Mouse (Mus musculus): ENCODE data around the gene Utp18.

Utp18 gene

DNA sequence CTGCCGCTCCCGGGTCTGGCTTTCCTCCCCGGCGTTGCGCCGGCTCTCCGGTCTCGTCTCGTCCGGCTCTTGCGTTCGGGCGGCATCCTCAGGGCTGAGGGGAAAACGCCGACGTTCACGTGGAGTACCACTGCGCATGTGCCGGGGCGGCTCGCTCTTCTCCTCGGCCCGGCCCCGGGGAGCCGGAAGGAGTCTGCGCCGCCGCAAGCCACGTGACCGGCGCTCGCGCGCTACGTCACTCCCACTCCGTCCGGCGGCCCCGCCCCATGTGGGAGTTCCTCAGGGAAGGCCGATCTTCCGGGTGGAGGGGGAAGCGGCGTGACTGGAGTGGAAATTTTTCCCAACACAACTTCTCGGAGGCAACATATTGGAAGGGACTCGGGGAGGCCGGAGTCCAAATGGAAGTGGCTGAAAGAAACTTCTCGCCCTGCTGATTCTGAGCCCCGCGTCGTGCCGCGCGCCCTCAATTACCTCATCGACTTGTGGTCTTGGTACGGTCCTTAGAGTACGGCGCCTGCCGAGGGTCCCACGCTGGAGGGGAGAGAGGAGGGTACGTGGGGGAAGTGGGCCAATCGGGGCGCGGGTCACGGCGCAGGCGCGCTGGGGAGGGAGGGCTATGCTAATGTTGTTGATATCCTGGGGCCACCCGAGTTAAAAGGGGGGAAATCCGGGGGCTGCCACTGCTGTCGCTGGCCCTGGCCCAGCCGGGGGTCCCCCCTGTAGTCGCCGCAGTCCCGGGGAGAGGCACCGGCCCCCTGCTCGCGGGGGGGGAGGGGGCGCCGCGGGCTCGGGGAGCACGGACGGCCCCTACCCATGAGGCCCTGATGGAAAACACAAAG is at the start of gene Utp18, which contains the start of gene Mbtd1:
Utp18 (minus strand) TSS at position 195 of the 839 bp plus-strand sequence.
Mbtd1 (plus strand) TSS at position 281 of the 839 bp plus-strand sequence.
- CTCF ChIA-PET = interaction anchor here (0.5 kb wide), 1 partner anchor 36 kb away, joined by 3 read pairs; no protein-coding TSS in a partner anchor

DNA sequence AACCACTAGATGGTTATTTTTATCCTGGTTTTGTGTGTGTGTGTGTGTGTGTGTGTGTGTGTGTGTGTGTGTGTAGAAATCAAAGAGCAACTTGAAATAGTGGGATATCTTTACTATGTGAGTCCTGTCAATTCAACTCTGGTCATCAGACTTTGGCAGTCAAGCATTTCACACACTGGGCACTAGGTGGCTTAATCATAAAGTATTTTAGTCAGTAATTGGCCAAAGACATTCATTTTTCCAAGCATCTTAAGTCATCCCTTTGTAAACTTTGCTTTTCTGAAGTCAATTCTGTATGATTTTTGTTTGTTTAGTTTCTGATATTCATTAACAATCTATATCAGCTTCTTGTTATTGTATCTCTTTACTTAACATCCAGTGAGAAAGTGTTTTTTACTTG is 43.5 kb upstream of the Utp18 start:
- CTCF ChIA-PET = interaction anchor here (1.0 kb wide), 1 partner anchor 15 kb away, joined by 4 read pairs; no protein-coding TSS in a partner anchor

DNA sequence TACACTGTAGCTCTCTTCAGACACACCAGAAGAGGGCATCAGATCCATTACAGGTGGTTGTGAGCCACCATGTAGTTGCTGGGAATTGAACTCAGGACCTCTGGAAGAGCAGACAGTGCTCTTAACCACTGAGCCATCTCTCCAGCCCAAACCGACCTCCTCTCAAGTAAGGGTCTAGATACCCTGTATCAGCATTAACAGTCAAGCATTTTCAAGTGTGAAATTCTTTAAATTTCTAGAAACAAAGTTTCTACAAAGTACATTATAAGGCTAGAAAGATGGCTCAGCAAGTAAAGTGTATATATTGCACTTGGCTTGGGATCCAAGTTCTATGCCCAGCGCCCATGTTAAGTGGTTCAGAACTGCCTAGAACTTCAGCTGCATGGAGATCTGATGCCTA is 29.5 kb upstream of the Utp18 start:
- CTCF ChIA-PET = interaction anchor here (0.6 to 0.7 kb wide), 2 partner anchors 19 to 173 kb away, joined by 7 to 8 read pairs; no protein-coding TSS in a partner anchor

DNA sequence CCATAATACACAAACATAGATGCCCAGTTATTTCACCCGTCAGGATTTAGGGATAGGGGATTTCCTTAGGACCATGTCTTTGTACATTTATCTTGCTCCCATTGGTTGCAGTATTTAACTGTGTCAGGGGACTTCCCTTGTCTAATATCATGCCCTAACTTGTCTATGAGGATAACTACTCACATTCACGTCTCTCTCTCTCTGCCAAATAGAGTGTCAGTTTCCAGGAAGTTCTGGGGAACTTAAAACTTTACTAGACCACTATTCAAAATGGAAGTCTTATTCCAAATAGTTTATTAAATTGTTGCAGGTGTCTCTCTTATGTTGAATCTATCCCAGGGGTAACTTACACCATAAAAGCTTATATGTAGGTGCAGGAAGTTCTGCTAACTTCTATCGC is 26.0 kb upstream of the Utp18 start:
- CTCF ChIA-PET = interaction anchor here (0.5 kb wide), 1 partner anchor 394 kb away, joined by 3 read pairs; no protein-coding TSS in a partner anchor

DNA sequence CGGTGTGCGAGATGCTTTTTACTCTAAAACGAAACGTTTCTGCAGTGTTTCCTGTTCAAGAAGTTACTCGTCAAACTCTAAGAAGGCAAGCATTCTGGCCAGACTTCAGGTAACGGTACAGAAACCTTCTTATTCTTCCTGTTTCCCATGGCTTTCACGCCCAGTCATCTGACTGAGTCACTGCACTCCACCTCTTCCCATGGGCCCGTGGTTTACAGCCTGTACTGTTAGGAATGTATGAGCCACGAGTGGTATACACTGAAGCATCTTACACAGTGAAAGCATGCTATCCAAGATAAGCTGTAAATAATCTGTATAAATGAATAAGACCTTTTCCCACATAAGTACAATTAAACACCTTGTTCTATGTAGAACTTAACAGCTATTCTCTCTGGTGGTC is 23.3 kb upstream of the Utp18 start:
- CTCF ChIA-PET = no interaction called here

DNA sequence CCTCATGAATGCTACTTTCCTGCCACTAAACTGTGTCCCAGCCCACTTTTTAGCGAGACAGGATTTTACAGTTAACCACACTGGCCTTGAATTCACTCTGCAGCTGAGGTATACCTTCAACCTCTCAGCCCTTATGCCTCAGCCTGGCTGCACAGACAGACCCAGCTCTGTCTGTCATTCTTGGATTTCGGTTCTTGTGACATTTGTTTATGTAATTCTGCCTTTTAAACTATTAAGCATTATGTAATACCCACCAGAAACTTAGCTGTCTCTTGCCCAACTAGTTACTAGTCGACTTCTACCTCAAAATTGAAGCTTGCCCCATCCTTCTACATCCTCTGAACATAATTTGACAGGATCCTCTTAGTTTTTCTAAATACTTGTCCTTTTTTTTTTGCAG is 22.3 kb upstream of the Utp18 start:
- CTCF ChIA-PET = no interaction called here

DNA sequence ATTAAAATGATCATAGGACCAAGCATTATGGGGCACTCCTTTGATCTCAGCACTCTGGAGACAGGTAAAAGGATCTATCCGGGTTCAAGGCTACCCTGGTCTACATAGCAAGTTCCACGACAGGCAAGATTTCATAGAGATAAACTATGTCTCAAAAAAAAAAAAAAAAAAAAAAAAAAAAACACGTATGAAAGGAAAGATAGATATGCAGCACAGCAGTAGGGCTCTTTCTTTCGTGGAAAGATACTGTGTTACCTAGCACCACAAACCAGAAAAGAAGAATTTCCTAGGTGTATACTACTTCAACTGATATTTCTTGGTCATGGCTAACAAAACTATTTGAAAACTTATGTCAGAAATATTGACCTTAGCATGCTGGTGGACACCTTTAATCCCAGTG is 21.3 kb upstream of the Utp18 start:
- CTCF ChIA-PET = no interaction called here

DNA sequence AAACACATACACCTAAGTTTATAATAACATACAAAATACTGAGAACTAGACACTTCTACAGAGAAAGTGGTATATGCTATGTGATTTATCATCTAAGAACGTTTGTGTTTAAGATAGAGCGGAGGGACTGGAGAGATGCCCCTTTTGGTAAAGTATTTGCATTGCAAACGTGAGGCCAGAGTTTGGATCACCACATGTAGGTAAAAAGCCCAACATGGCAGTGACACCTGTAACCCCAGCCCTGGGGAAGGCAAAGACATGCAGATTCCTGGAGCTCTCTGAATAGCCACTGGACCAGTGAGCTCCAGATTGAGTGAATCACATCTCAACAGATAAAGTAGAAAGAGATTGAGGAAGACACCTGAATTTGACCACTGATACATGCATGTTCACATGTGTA is 12.2 kb upstream of the Utp18 start:
- CTCF ChIA-PET = no interaction called here

DNA sequence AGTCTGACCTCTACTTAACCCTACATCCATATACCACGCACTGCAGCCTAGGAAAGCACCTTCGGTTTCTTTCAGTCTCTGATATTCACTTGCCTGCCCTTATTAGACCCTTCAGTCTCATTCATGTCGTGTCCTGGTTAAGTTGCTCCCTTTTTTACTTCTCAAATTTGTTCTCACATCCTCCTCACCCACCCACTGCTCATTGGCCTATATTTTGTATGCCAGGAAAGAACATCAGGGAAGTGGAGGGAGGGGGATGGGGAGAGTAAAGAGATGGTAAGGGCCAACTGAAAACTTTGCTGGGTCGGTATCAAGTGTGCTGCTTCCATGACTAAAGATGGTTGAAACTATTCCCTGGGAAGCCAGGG is 1.5 kb upstream of the Utp18 start:
- CTCF ChIA-PET = no interaction called here

DNA sequence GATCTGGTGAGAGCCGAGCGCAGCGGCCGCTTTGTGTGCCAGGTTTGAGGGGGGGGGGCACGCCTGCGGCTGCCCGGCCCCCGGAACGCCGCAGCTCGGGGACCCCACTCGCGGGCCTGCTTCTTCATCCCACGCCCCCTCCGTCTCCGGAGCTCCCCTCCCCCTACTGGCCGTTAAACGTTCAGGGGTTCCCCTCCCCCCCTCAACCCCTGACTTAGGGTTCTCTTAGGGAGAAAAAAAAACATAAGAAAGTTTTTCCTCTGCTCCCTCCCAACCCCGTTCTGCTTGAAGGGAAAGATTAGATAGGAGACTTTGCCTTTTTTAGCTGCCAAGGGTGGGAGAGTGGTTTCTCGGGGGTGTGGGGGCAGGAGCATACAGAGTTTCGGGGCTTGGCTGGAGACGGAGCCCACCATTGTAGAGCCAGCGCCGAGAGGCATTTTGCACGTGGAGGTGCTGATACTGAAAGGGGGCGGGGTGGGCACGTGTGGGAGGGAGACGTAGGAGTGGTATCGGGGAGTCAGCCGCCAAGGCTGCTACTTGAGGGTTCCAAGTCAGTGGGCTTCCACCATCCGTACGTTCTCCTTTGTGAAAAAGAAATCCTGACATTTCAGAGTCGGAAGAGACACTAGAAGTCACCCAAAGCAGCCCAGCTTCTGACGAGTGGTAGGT is 979 bp upstream of the Utp18 start:
- CTCF ChIA-PET = interaction anchor here (0.5 kb wide), 1 partner anchor 37 kb away, joined by 3 read pairs; no protein-coding TSS in a partner anchor

DNA sequence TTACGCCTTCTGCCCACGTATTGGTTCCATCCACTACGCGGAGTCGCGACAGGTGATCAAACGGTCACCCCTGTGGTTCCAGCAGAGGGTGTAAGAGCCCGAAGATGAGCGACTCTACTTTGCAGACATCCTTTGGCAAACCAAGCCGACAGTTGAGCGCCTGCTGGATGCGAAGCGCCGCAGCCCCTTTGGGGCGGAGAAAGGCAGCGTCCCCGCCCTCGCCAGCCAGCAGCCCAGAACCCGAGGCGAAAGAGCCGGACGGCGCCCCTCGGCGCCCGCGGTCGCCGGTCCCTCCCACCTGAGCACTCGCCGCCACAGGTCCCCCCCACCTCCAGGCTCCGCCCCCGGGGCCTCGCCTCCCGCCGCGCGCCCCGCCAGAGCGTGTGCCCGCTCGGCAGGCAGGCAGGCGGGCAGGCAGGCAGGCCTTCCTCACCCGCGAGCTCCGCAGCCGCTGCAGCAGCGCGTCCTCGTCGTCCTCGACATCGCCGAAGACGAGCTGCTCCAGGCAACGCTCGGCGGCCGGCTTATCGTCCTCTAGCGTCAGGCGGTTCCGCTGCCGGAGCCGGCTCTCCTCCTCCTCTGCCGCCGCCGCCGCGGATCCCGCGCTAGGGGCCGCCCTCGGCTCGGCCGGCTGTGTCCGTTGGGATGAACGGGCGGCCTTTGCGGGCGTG is 530 bp downstream of the Utp18 start:
- CTCF ChIA-PET = no interaction called here

DNA sequence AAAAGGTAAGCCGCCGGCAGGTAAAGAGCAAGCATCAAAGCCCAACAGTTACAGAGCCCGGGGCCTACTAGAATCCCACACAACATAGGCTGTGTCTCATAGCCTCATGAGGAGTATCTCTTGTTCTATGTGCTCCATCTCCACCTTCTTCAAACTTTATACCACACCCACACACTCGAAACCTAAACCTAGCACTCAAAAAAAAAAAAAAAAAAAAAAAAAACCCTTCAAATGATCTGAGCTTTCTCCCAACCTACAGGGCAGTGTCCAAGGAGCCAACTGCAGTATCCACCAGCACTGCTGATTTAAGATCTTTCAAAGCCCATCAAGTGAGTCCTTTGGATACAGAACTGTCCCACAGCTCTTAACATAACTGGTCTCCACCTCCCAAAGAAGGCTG is 1.5 kb downstream of the Utp18 start:
- CTCF ChIA-PET = no interaction called here

DNA sequence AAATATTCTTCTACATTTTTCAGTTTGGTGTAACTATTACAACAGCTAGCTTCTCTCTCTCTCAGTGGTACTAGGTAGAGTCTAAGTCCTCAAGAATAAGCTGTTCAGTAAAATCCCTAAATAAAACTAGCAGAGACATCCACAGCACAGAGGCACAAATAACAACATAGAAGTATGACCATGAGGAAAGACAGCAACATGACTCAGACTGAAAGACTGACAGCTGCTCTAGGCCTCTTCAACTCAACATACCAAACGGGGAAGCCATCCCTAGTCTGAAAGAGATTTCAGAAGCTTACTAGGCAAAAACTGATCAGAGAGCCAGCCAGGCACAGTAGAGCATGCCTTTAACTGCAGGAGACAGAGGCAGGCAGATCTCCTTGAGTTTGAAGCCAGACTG is 22.9 kb downstream of the Utp18 start:
- CTCF ChIA-PET = interaction anchor here (0.7 kb wide), 1 partner anchor 471 kb away, joined by 24 read pairs; no protein-coding TSS in a partner anchor

DNA sequence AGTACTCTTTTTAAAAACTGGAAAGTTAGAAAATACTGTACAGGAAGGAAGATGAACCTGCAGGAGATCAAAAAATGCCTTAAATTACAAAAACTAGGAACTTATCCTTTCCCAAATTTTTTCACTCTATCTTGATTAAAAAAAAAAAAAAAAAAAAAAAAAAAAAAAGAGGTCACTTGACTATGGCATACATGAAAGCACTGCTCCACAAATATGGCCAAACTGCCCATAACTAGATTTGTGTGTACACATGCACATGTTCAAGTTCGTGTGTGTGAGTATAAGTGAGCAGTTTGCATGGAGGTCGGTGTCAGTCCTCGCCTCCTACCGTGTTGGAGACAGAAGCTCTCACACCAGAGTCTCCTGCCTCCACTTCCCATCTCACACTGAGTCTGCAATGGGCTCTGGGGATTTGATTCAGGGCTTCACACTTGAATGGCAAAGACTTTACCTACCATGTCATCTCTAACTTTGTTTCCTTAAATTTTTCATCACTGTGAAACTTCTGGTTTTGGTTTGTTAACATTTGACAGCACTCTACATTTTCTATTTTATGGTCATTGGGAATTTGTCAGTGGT is 23.4 kb downstream of the Utp18 start:
- CTCF ChIA-PET = interaction anchor here (0.7 kb wide), 1 partner anchor 471 kb away, joined by 24 read pairs; no protein-coding TSS in a partner anchor

DNA sequence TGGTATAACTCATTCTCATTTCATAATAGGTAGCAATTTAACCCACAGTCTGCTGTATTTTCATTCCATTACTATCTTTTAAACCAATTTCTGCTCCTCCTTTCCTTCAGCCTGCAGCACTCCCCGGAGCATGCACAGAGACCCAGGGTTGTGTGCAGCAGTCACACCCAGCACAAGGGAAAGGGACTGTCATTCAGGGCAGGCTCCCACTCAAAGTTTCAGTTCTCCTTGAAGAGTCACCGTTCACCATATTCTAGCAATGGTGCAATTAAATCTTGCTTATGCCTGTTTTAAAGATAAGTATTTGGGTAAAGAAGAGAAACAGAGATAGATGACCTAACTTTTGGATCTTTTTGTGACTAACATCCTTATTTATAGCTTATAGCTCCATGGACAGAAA is 24.4 kb downstream of the Utp18 start:
- CTCF ChIA-PET = no interaction called here

DNA sequence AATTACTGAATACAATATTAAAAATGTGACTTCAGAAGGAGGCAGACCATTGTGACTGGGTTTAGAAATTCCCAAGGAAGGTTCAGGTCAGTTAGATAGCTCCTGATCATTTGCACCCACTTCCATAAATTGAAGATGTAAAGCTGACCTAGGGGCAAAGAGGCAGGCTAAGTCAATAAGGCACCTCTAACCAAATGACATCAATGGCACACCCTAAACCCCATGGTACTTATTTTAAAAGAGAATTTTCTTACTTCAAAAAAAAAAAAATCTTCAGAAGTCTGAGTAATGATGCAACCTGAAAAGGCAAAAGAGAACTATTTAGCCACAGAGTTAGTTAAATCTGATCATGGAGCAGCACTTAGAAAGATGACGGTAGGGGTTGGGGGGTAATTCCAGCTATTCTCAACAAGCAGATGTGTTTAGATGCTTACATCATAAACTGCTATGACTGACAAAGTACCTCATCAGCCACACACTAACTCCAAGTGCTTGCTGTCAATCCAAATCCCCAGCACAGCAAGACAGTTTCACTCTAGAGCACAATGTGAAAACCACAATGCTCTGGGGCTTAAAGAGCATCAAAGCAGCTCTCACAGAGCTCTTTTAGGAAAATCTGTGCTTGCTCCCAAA is 24.9 kb downstream of the Utp18 start:
- CTCF ChIA-PET = no interaction called here

DNA sequence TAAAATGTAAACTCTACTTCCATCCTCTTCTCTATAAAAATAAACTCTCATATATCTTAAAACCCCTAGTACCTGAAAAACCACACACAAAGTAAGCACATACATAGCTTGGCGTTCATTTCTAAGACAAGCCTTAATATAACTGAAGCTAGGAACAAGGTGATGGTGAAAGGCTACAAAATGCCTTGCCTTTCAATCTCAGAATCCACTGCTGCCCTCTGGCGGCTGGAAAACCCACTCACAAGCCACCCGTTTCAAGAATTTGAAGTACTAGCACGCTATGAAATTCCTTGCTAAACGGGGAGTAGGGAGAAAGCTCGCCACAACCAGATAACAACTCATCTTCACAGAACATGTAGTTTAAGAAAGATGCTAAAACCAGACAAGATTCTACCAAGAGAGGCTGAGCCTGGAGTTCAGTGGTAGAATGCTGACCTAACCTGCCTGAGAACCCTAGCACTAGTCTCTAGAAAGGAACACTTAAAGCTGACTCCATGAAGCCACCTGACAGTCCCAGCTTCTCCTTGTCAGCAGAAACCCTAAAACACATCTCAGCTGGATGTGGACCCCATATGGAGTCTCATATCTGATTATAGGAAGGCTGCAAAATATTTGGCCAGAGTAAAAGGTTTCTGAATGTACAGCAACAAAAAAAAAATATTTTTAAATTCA is 29.1 kb downstream of the Utp18 start:
- CTCF ChIA-PET = interaction anchor here (0.8 kb wide), 1 partner anchor 630 kb away, joined by 3 read pairs; no protein-coding TSS in a partner anchor

DNA sequence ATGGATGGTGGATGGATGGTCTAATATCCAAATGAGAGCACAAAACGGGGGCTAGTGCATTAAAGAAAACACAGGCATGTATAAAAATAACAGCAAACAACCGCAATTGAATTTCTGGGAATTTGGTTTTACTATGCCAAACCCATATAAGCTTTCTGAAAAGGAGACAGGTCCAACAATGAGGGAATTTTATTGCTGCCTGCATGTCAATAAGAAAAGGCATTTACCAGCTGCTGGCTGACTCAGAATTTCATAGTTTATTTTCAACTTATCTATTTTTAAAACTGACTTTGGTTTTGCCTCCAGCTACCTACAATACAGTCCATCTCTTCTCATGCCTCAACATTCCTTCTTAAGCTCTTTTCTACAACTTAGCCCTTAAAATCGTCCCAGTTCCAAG is 33.0 kb downstream of the Utp18 start:
- CTCF ChIA-PET = no interaction called here

DNA sequence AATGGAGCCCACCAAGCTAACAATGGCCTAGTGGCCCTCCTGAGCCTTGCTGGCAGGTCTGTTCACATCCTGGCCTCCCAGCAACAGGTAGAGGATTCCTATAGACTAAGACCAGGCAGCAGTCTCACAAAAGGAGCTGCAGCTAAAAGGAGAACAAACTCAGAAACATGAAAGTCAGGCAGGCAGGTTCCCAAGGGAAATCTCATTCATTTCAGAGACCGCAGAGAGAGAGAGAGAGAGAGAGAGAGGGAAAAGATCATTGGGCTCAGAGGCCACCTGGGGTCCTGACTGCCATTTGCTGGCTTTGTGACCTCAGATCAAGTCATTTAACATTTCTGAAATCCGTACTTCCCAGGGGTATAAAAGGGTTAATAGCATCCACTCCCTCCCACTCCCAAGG is 38.2 kb downstream of the Utp18 start:
- CTCF ChIA-PET = no interaction called here

DNA sequence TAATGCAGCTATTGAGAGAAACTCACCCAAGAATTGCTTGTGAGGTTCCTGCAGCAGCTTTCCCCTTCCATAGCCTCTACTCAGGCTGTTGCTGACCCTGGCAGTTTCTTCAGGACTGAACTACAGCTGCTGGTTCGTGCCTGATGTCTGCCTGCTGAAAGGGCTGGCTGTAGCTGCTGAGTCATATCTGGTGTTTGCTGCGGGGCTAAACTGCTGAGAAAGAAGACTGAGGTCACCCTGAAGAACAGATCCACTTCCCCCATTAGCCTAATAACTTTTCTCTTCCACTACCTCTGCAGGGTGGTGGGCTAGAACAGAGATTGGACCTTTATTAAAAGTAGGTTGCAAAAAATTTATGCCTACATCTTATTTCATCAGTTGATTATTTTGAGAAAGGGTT is 49.8 kb downstream of the Utp18 start:
- CTCF ChIA-PET = no interaction called here

DNA sequence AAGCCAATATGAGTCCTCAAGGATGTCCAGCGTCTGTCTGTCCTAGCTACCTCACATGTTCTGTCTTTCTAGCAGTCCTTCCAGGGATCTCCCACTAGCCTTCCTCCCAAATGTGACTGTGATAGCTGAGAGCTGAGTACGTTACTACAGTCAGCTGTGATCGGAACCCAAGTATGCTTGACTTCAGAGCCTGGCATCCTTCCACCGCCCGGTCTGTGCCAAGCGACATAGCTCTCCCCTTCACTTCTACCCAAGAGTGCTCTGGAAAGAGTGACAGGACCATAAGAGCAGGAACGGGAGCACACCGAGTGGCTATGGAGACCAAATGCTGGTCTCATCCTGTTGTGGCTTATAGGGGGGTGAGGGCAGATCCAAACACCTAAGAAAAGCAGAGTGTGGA is 55.6 kb downstream of the Utp18 start:
- CTCF ChIA-PET = no interaction called here

Measured in spleen, embryonic (tissue).